Mouse (Mus musculus) bone marrow macrophage, adult 2 months (primary cell): ENCODE results near the gene Best3. TPM values are rescaled to one million over a fixed set of nuclear protein-coding genes. Genes with fewer than 3 reads are reported as not detected.

ENCODE experiments used
- H3K27ac ChIP-seq: 2 replicates; pipeline ENCODE4 v1.5.1; 2012; ENCODE audit warnings: low read depth, low read length; ENCODE audit not compliant: insufficient read depth
- H3K4me1 ChIP-seq: 2 replicates; pipeline ENCODE4 v1.6.1; 2012; ENCODE audit warnings: low read length; ENCODE audit not compliant: control insufficient read depth, insufficient read depth
- H3K4me3 ChIP-seq: 2 replicates; pipeline ENCODE4 v1.5.1; 2012; ENCODE audit warnings: mild to moderate bottlenecking, low read length, moderate library complexity; ENCODE audit not compliant: insufficient read depth
- CTCF ChIP-seq: IDR thresholded peaks from 2 replicates; pipeline ENCODE4 v1.5.1; 2012; ENCODE audit warnings: low read depth, mild to moderate bottlenecking, low read length, moderate library complexity
- POLR2A ChIP-seq: IDR thresholded peaks from 2 replicates; pipeline ENCODE4 v1.6.1; 2012; ENCODE audit warnings: mild to moderate bottlenecking, low read depth, low read length, borderline replicate concordance
- polyA plus RNA-seq: library from polyadenylated mRNA; stranded (reverse); fragments of >200 nt; gene quantifications from 2 replicates; pipeline ENCODE4 v1.2.4, GENCODE M21; 2012; ENCODE audit not compliant: missing spikeins, insufficient read depth, insufficient read length

The Best3 gene
- polyA plus RNA-seq, 1 experiment = not detected

- no peak for TF ChIP-seq POLR2A
- TF ChIP-seq CTCF = no peak
- no peaks in the 10 kb centered on the region for H3K4me1 ChIP-seq
- no peak overlapping the region for H3K4me3 ChIP-seq
- H3K27ac ChIP-seq = no peak overlapping the region
Observed at GRCm38 (mm10) chr10:116956483-116957158, 29.5 kb upstream of the Best3 start.

GRCm38 (mm10) chr10:116957867-116958551 lies 28.1 kb upstream of the Best3 start:
- Histone ChIP-seq H3K4me3 (no peak overlapping the region), H3K4me1 (no peaks in the 10 kb centered on the region), H3K27ac (no peak overlapping the region)
- TF ChIP-seq CTCF = no peak
- no peak for TF ChIP-seq POLR2A

GRCm38 (mm10) chr10:116962152-116962551 lies 24.0 kb upstream of the Best3 start:
- no peak overlapping the region for H3K27ac ChIP-seq
- no peak overlapping the region for H3K4me3 ChIP-seq
- TF ChIP-seq CTCF (no peak), POLR2A (no peak)
- no peaks in the 10 kb centered on the region for H3K4me1 ChIP-seq

GRCm38 (mm10) chr10:116962803-116963202 lies 23.3 kb upstream of the Best3 start:
- no peak overlapping the region for H3K4me3 ChIP-seq
- H3K27ac ChIP-seq = no peak overlapping the region
- TF ChIP-seq POLR2A = no peak
- no peak for TF ChIP-seq CTCF
- no peaks in the 10 kb centered on the region for H3K4me1 ChIP-seq

- TF ChIP-seq CTCF (no peak), POLR2A (no peak)
Observed at GRCm38 (mm10) chr10:116964084-116964483, 22.0 kb upstream of the Best3 start.

GRCm38 (mm10) chr10:116964571-116964970 lies 21.5 kb upstream of the Best3 start:
- Histone ChIP-seq H3K4me1 (no peaks in the 10 kb centered on the region), H3K4me3 (no peak overlapping the region), H3K27ac (no peak overlapping the region)
- no peak for TF ChIP-seq POLR2A
- TF ChIP-seq CTCF = no peak

More at GRCm38 (mm10) chr10:116964084-116964483, 22.0 kb upstream of the Best3 start:
- Histone ChIP-seq H3K4me3 (no peak overlapping the region), H3K27ac (no peak overlapping the region), H3K4me1 (no peaks in the 10 kb centered on the region)

- no peak for TF ChIP-seq CTCF
- TF ChIP-seq POLR2A = no peak
- no peak overlapping the region for H3K4me3 ChIP-seq
- H3K27ac ChIP-seq = no peak overlapping the region
- H3K4me1 ChIP-seq = no peaks in the 10 kb centered on the region
Observed at GRCm38 (mm10) chr10:116965297-116965696, 20.8 kb upstream of the Best3 start.

GRCm38 (mm10) chr10:116966065-116966464 lies 20.0 kb upstream of the Best3 start:
- TF ChIP-seq CTCF (no peak), POLR2A (no peak)
- H3K4me3 ChIP-seq = no peak overlapping the region
- no peak overlapping the region for H3K27ac ChIP-seq
- no peaks in the 10 kb centered on the region for H3K4me1 ChIP-seq

- H3K4me1 ChIP-seq = no peaks in the 10 kb centered on the region
- TF ChIP-seq CTCF (no peak), POLR2A (no peak)
- no peak overlapping the region for H3K27ac ChIP-seq
- H3K4me3 ChIP-seq = no peak overlapping the region
Observed at GRCm38 (mm10) chr10:116968741-116969140, 17.4 kb upstream of the Best3 start.

GRCm38 (mm10) chr10:116972509-116972908 lies 13.6 kb upstream of the Best3 start, which contains the start of gene Gm10271:
Gene Gm10271, minus strand, starts transcription at chr10:116972609.
- Histone ChIP-seq H3K4me3 (no peak within 1 kb of the TSS), H3K4me1 (no peaks in the 10 kb centered on the region), H3K27ac (no peak within 1 kb of the TSS)
- no peak for TF ChIP-seq CTCF
- no peak for TF ChIP-seq POLR2A
